Mouse (Mus musculus) heart, adult 2 months (tissue): ENCODE results near the gene Wdr45b.

ENCODE experiments used
- CTCF ChIP-seq: fragments of 200-600 bp; IDR thresholded peaks from 2 replicates; pipeline ENCODE4 v1.8.1; 2022; ENCODE audit warnings: antibody characterized with exemption, mild to moderate bottlenecking, moderate library complexity
- EP300 ChIP-seq: fragments of 200-500 bp; IDR thresholded peaks from 2 replicates; pipeline ENCODE4 v1.6.1; 2011; ENCODE audit warnings: low read depth, low read length, control low read depth; ENCODE audit not compliant: insufficient read depth
- POLR2A ChIP-seq: fragments of 200-500 bp; IDR thresholded peaks from 2 replicates; pipeline ENCODE4 v1.6.1; 2011; ENCODE audit warnings: mild to moderate bottlenecking, low read depth, low read length, control low read depth; ENCODE audit not compliant: insufficient read depth

GRCm38 (mm10) chr11:121380294-121380693 lies 26.0 kb upstream of the Wdr45b start:
- no peak for TF ChIP-seq EP300
- no peak for TF ChIP-seq CTCF
- no peak for TF ChIP-seq POLR2A
